Mouse (Mus musculus) liver, embryonic 15.5 days (tissue): ENCODE measurements around the gene Adra1d. TPM values are rescaled to one million over a fixed set of nuclear protein-coding genes. Genes with fewer than 3 reads are reported as not detected.

Source experiments
- polyA plus RNA-seq: library from polyadenylated mRNA; unstranded; fragments of >200 nt; fragmentation: Nextera tagmentation; extraction: Ambion mirVana; gene quantifications from 2 replicates; pipeline ENCODE4 v1.2.1, GENCODE M21; 2015

The Adra1d gene
- polyA plus RNA-seq, 1 experiment from 2014 or later = 0.41 TPM

Other genes with a start within 250 kb of the Adra1d start
- gene Rnf24, start 209.4 kb downstream of the Adra1d start, polyA plus RNA-seq = 0.48 and 0.67 TPM in 2 replicates
- gene Smox, start 70.8 kb downstream of the Adra1d start, polyA plus RNA-seq = 106 and 117 TPM in 2 replicates